Mouse (Mus musculus) liver, adult 2 months (tissue): Measurements from ENCODE around the gene Tfap2a.

Source experiments
- CTCF ChIP-seq: fragments of 200-500 bp; IDR thresholded peaks from 2 replicates; pipeline ENCODE4 v1.5.1; 2011; ENCODE audit warnings: low read depth, low read length, control low read depth
- POLR2A ChIP-seq: fragments of 200-500 bp; IDR thresholded peaks from 2 replicates; pipeline ENCODE4 v1.6.1; 2011; ENCODE audit warnings: low read length, control low read depth; ENCODE audit not compliant: insufficient read depth; ENCODE audit errors: extremely low read depth

DNA sequence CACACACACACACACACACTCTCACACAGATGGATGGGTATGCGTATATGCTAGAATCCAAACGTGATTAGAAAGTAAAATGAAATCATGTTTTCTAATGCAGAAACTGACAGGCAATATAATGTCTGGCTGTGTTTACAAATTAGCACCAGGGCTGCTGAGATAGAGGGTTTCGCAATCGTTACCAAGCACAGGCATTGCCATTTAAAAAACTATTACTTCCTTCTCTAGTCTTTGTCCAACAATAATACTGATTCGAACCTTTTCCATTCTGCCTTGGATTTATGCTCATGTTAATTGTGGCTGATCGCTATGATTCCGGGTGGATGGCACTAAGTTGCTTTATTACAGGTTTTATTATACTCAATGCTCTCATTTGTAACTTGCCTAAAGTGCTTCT lies 12.3 kb downstream of the Tfap2a start:
- TF ChIP-seq CTCF (no peak), POLR2A (no peak)
